Mouse (Mus musculus): ENCODE measurements at regions not wholly inside any gene's neighbourhood (a gene's known extent, or its start where the extent isn't known, plus 50 kb on each side); places are given as distances from the start of the nearest gene placed in this dataset.

- DNase-seq = no peak
Observed at GRCm38 (mm10) chr1:42233289-42233688, 462.3 kb upstream of the Pou3f3 start.

DNA sequence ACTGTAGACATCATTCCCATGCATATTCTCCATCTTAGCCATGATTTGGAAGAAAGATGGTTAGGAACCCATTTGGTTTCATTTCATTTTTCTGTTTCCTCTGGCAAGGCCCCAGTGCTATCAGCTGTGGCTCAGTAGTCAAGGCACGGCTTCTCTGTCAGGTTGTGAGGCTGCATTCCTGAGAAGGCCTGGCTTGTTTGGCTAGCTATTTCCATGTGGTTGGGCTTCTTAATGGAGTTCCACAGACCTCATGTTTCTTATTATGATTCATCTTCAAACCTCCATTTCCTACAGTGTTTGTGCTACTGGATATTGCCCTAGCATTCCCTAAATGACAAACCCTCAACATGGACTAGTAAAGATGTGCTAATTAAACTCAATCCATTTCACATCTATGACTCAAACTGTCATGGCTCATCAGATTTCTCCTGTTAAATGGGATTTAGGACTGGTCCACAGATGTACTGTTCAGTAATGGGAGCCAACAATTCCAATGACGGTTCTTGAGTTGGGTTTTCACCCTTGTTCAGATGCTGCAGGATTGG lies 459.0 kb upstream of the Pou3f3 start:
- DNase-seq = no peak

DNA sequence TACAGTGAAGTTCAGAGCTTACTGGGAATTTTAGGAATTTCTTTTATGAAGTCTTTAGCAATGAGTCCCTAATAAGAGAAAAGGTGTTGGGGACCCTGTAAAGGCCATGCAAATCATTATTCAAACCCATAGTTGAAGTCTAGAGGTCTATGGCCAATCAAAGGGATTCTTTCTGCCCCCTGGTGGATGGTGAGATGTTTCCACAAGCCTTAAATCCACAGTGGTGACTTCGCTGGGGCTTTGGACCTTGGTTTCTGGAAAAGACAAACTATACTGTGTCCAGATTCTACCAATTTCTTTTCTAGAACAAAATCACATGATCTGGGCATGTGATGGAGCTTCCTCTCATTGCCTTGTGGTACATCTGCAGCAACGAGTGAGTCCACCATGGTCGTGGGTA lies 457.2 kb upstream of the Pou3f3 start:
- DNase-seq = no peak

- DNase-seq = no peak
Observed at GRCm38 (mm10) chr1:42241172-42241571, 454.4 kb upstream of the Pou3f3 start.

- DNase-seq = no peak
Observed at GRCm38 (mm10) chr1:42241601-42242220, 453.9 kb upstream of the Pou3f3 start.

GRCm38 (mm10) chr1:42242586-42243457 lies 452.7 kb upstream of the Pou3f3 start:
- DNase-seq = no peak

DNA sequence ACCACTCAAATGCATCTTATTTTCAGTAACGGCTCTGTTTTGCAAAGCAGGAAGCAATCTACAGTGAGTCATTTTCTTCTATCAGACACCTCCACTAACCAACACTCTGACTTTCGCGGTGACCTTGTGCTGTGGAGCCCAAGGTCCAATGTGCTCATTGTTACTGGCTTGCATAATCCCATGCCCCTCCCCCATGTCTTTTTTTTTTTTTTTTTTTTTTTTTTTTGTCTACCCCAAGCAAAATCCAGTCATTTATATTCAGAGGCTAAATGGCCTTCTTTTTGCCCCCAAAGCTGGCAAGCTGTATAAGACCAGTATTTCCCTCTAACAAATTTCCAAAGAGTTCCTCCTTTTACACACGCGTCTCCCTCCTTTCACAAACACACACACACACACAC lies 452.1 kb upstream of the Pou3f3 start:
- DNase-seq = no peak

DNA sequence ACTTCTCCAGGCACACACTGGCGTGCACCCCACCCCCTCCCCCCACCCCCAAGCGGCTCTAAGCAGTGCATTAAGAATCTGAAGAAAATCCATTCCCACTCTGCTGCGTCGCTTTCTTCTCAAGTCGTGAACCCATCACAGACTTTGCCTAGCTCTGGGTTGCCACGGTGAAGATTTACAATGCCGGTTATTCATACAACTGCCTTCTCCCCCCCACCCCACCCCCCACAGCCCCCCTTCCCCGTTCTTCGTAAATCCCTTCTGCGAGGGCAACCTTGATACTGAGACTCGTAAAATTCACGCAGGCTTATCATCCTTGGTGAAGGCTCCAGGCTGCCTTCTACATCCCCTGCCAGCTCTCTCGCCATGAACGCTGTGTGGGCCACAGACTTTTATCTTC lies 451.7 kb upstream of the Pou3f3 start:
- DNase-seq = no peak

DNA sequence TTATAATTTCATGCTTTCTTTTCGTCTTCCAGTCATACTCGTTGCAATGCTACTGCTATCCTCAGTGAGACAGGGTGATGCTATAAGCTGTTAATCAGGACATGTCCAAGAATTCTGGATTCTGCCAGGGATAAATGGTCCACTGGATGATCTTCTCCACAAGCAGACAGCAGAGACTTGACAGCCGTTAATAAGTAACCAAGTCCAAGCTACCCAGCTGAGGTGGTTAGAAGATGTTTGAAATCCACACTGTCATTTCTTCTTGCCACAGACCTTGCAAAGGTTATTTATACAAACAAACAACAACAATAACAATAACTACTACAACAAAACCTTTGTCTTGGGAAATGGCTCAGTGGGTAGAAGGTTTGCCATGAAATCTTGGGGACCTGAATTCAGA lies 443.2 kb upstream of the Pou3f3 start:
- DNase-seq = no peak

DNA sequence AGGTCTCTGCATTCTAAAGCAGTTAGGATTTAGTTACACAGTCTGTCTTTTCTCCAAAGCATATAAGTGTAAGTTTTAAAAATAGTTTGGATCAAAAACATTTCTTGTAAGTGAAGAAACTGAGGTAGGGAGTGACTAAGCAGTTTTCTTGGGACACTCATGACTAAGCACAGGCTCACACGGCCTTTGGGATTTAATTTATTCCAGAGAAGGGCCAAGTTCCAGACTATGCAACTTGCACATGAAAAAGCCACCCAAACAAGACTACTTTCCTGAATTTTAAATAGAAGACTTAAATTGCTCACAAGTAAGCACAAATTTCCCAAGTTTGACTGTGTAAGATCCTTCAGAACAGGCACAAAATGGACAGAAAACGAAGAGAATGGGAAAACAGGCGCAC lies 441.8 kb upstream of the Pou3f3 start:
- DNase-seq = no peak

DNA sequence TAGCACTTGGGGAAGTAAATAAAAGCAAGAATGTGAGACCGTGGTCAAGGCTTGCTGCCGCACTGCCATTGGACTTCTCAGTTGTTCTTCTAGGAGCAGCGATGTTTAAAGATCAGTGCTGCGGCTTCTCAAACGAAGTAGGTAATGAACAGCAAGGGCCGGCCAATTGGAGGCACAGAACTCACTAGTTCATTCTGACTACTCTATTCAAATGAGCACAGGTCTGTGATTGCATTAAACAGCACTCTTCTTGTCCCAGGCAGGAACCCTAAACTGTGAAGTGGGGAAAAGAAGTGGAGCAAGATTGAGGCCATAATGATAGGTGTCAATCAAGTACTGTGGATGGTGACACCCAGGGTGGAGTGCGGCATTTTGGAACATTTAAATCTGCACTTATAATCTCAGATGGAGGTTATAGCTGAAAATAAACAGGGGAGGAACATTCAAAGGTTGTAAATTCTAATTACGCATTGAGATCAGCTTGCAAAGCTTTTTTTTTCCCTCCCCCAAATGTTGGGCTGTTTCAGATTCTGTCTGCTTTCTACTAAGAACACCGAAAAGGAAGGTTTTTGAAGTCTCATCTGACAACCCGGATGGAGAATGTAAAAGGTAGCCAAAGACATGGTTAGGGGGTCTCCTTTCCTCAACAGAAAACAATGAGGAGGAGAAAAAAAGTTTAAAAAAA lies 438.5 kb upstream of the Pou3f3 start:
- DNase-seq = no peak

- DNase-seq = no peak
Observed at GRCm38 (mm10) chr1:42257801-42258593, 437.6 kb upstream of the Pou3f3 start.

GRCm38 (mm10) chr1:42258594-42258910 lies 437.0 kb upstream of the Pou3f3 start:
- DNase-seq = no peak

DNA sequence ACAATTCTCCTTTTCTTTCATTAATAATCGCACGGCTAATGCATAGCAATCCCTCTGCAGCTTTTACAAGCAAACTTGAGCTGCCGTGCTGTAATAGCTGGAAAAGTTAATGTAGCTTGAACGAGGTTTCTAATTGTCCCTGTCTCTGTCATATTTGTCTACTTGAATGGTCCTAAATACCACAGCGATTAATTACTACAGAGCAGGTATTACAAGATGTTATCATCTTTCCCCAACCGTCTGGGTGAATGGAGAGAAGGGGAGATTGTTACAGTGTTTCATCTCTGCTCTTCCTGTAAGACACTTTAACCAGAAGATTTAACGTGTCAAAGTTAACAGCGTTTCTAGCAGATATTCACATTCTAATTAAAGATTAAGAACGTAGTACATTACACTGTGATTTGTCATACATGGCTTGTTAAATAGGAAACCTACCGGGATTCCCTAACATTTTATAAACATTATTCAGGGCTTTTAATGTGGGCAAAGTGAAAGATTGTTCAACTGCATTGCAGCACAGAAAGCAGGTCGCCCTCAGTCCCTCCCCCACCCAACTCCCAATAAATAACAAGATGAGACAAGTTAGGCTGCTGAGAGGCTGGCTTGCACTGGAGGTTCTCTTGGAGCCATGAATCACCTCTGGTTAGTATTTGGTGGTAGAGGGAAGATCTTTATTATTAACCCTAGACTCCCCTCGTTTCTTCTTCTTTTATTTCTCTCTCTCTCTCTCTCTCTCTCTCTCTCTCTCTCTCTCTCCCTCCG lies 436.2 kb upstream of the Pou3f3 start:
- DNase-seq = no peak

GRCm38 (mm10) chr1:42260033-42260925 lies 435.3 kb upstream of the Pou3f3 start:
- no peak for DNase-seq

DNA sequence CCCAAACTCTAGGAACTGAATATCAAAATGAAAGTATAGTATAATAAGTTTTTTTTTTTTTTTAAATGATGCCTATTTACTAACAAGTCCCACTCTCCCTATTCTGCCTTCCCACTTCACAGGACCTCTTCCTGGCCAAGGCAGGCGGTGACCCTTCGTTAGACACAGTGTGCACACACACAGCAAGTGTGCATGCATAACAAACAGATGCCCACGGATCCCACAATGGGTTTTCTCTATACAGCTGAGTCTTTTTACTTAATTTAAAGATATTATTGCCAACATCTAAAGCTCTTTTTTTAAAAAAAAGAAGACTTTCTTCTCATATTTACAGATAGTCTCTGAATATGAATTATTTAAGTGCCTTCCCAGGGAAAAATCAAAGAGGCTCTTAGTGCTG lies 434.5 kb upstream of the Pou3f3 start:
- no peak for DNase-seq

- no peak for DNase-seq
Observed at GRCm38 (mm10) chr1:42261800-42262199, 433.8 kb upstream of the Pou3f3 start.

- no peak for DNase-seq
Observed at GRCm38 (mm10) chr1:42262606-42263005, 433.0 kb upstream of the Pou3f3 start.

DNA sequence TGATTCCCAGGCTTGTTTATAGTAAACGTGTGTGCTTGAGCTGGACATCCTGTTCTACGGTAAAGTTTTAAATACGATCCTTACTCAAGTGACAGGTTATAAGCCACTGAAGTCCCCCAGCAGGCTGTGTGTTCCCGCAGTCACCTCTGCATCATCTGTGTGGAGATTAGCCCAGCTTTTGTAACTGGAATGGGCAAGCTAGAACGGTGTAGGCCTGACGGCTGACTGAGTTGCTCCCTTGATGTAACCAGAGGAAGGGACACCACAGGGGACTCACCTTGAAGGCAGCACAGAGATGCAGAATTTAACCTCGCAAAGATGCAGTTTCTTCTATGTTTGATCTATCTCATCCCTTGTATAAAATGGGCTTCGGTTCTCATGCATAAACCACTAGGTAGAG lies 418.4 kb upstream of the Pou3f3 start:
- DNase-seq = no peak

GRCm38 (mm10) chr1:42295841-42296240 lies 399.7 kb upstream of the Pou3f3 start:
- DNase-seq = no peak

DNA sequence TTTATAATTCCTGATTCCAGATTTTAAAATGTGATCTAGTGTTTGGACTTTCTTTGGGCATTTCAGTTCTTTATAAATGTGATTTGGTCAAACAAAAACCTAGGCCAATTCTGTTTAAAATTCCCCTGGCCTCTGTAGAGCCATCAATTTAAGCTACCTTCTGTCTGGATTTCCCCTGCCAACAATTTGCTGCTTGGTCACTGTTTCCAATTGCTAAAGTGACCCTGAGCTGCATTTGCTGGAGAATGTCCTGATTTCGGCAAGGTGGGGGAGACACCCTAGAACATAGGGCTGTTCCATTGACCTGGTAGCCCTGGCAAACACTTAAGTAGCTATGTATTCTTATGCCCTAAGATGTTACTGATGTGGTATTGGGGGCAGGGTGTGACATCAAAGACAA lies 386.3 kb upstream of the Pou3f3 start:
- no peak for DNase-seq

Data from lung, postnatal 10 days (tissue).